Mouse (Mus musculus): ENCODE data around the gene Mta3. TPM values are rescaled to one million over a fixed set of nuclear protein-coding genes. Genes with fewer than 3 reads are reported as not detected.
A peak's percentile ranks its signal among the peaks of the same experiment; 100 is the strongest.

The Mta3 gene
- polyA plus RNA-seq, 1 experiment: 31.3 TPM

DNA sequence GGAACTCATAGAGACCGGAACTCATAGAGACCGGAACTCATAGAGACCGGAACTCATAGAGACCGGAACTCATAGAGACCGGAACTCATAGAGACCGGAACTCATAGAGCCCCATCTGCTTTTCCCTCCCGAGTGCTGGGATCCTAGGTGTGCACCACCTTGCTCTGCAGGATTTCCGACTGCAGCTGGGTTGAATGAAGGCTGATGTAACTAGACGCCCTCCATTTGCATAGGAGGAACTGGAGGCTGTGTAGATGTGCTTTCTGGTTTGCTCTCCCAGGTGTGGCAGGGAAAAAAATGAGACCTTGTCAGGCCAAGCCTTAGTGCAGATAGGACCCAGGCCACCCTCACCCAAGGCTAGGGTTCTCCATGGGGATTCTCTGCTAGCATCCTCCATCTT, 23.1 kb downstream of the Mta3 start:
- H3K4me3 ChIP-seq (ENCODE audit: insufficient read depth, low read depth, low read length): no peak overlapping the region
- no peak overlapping the region for H3K27ac ChIP-seq (replicated peaks; ENCODE audit: low read depth, low read length)
- peaks cover 6% of the 10 kb centered on the region; the same call in 1 of the 2 replicates for H3K4me1 ChIP-seq (ENCODE audit: control insufficient read depth, insufficient read depth, insufficient read length, low read length)

DNA sequence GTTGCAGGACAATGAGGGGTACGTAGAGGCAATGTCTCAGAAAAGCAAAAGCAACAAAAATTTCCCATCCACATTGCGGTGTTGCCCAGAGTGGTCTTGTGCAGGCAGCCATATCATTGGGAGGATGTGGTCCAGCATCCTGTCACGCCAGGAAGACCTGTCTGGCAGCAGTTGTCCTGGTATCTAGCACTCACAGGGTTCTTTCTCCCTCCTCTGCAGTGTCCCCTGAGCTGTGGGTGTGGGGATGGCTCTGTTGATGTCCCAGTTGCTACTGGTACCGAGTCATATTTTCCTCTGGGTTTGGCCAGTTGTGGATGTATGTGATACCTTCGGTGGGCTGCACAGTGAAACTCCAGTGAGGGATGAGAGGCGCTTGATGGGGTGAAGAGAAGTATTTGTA, 24.2 kb downstream of the Mta3 start:
- H3K4me1 ChIP-seq (ENCODE audit: control insufficient read depth, insufficient read depth, insufficient read length, low read length): peaks cover 6% of the 10 kb centered on the region; the same call in 1 of the 2 replicates
- H3K27ac ChIP-seq (replicated peaks; ENCODE audit: low read depth, low read length): no peak overlapping the region
- H3K4me3 ChIP-seq (ENCODE audit: insufficient read depth, low read depth, low read length): no peak overlapping the region

DNA sequence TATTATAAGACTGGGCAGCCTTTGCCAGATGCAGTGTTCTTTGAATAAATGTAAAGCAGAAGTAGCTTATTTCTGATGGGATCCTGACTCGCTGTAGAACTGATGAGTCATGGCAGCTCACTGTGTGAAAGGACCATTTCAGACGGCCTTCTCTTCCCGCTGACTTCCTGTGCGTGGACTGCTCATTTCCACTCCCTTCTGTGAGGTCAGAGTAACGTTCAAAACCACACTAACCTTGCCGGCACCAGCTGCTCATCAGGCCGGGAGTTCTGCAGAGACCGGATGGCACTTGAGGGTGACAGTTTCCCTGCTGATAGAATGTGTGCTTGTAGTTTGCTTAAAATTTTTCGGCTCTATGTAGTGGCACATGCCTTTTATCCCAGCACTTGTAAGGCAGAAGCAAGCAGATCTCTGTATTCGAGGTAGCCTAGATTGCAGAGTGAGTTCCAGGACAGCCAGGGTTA, 26.2 kb downstream of the Mta3 start:
- Histone ChIP-seq H3K27ac (replicated peaks; ENCODE audit: low read depth, low read length) (peak overlapping the region; percentile 77), H3K4me3 (ENCODE audit: insufficient read depth, low read depth, low read length) (peak overlapping the region; percentile 45), H3K4me1 (ENCODE audit: control insufficient read depth, insufficient read depth, insufficient read length, low read length) (peaks cover 6% of the 10 kb centered on the region; the same call in 1 of the 2 replicates)

DNA sequence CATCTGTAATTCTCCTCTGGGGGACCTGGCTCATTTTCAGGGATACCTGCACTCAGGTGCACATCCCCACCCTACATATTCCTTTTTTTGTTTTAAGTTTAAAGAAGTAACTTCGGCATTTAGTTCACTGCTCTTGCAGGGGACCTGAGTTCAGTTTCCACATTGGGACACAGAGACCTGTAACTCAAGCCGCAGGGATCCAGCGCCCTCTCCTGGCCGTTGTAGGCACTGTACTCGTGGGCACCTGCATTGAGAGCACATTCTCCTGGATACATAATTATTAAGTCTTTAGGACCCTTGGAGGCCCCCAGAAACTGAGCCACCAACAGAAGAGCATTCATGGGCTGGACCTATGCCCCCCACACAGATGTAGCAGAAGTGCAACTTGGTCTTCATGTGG, 26.8 kb downstream of the Mta3 start:
- no peak overlapping the region for H3K27ac ChIP-seq (replicated peaks; ENCODE audit: low read depth, low read length)
- H3K4me3 ChIP-seq (ENCODE audit: insufficient read depth, low read depth, low read length): no peak overlapping the region
- H3K4me1 ChIP-seq (ENCODE audit: control insufficient read depth, insufficient read depth, insufficient read length, low read length): peaks cover 6% of the 10 kb centered on the region; the same call in 1 of the 2 replicates

DNA sequence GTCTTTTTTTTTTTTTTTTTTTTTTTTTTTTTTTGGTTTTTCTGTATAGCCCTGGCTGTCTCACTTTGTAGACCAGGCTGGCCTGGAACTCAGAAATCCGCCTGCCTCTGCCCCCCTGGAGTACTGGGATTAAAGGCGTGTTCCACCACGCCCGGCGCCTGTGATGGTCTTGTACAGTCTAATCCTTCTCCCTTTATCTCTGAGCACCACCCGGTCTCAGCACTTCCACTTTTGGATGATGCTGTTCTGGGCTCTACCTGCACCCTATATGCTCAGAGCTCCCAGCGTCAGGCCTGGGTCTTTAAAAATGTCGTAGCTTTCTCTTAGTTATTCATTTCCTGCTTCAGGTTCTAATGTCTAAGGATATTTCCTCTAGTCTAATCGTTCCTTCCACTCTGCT, 30.7 kb downstream of the Mta3 start:
- Histone ChIP-seq H3K4me3 (ENCODE audit: insufficient read depth, low read depth, low read length) (no peak overlapping the region), H3K4me1 (ENCODE audit: control insufficient read depth, insufficient read depth, insufficient read length, low read length) (peaks cover 2% of the 10 kb centered on the region; the same call in 1 of the 2 replicates), H3K27ac (replicated peaks; ENCODE audit: low read depth, low read length) (no peak overlapping the region)

DNA sequence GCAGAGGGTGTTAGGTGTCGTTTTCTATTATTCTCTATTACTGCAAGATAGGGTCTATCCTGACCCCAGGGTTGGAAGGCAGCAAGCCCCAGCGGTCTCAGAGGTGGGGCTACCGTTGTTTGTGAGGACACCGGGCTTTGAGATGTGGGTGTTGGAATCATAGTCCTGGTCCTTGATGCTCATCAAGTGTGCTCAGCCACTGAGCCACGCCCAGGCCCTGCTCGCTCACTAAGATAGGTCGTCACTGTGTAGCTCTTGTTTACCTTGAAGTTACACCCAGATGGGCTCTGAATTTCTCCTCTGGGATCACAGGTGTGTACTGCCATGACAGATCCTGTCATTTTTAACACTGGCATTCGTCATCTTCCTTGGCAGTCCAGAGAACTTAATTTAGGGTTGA, 31.8 kb downstream of the Mta3 start:
- no peak overlapping the region for H3K4me3 ChIP-seq (ENCODE audit: insufficient read depth, low read depth, low read length)
- no peaks in the 10 kb centered on the region for H3K4me1 ChIP-seq (ENCODE audit: control insufficient read depth, insufficient read depth, insufficient read length, low read length)
- H3K27ac ChIP-seq (replicated peaks; ENCODE audit: low read depth, low read length): no peak overlapping the region

DNA sequence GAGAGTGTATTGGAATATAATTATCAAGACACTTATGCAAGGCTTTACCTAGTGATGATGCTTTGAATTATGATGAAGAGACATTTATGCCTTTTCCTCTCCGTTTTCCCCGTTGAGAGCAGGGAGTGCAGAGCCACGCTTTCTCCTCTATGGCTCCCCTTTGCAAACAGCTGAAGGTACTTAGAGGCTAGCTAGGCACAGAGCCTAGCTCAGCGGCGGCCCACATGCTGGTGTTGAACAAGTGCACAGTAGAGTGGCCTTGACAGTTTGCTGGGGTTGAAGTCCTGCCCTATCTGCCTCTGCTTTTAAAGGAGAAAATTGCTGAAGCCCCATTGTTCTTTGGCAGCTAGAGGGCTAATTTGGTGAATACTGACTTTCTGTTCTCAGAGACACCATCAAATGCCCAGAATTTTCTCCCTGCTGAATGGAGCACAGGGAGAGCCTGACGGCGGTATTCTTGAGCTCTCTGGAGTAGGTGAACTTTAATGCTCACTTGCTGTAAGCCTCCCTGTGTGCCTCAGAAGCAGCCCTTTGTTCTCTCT, 34.2 kb downstream of the Mta3 start:
- Histone ChIP-seq H3K4me1 (ENCODE audit: control insufficient read depth, insufficient read depth, insufficient read length, low read length) (no peaks in the 10 kb centered on the region), H3K27ac (replicated peaks; ENCODE audit: low read depth, low read length) (no peak overlapping the region), H3K4me3 (ENCODE audit: insufficient read depth, low read depth, low read length) (no peak overlapping the region)

DNA sequence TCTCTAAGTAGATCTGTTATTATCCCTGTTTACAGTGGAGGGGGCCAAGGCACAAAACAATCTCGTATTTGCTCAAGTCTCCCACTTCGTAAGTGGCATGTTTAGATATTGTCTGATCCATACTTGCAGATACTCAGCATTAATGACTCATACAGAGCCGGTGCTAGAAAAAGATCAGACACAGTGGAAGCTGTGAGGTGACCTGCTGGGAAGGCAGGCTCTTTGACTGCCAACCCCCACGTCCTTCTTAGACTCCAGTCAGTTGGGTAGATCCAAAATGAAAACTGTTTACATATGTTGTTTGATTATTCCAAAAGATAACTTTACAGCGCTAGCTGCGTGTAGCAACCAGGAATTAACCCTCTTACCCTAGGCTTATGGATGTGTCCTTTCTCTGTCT, 35.3 kb downstream of the Mta3 start:
- H3K4me1 ChIP-seq (ENCODE audit: control insufficient read depth, insufficient read depth, insufficient read length, low read length): no peaks in the 10 kb centered on the region
- no peak overlapping the region for H3K4me3 ChIP-seq (ENCODE audit: insufficient read depth, low read depth, low read length)
- no peak overlapping the region for H3K27ac ChIP-seq (replicated peaks; ENCODE audit: low read depth, low read length)

DNA sequence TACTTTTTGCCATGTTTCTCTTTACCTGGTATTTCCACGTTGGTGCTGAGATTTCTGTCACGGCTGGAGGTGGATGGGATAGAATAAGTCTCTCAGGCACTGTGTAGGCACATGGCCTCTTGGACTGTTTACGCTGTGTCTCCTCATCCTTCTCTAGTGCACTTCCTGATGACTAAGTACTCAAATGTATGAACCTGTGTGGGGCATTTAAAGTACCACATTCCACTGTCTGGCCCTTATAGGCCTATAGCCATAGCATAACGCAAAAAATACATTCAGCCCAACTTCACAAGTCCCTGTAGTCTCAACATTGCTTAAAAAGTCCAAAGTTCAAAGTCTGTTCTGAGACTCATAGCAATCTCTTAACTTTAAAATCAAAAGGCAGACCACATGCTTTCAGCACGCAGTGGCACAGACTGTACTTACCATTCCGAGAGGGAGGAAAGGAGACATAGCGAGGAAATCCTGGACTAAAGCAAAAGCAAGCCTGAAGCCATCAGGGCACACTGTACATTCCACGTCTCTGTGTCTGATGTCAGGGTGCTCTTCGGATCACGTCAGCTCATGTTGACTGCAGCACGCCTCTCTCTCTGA, 38.4 kb downstream of the Mta3 start:
- no peak overlapping the region for H3K27ac ChIP-seq (replicated peaks; ENCODE audit: low read depth, low read length)

DNA sequence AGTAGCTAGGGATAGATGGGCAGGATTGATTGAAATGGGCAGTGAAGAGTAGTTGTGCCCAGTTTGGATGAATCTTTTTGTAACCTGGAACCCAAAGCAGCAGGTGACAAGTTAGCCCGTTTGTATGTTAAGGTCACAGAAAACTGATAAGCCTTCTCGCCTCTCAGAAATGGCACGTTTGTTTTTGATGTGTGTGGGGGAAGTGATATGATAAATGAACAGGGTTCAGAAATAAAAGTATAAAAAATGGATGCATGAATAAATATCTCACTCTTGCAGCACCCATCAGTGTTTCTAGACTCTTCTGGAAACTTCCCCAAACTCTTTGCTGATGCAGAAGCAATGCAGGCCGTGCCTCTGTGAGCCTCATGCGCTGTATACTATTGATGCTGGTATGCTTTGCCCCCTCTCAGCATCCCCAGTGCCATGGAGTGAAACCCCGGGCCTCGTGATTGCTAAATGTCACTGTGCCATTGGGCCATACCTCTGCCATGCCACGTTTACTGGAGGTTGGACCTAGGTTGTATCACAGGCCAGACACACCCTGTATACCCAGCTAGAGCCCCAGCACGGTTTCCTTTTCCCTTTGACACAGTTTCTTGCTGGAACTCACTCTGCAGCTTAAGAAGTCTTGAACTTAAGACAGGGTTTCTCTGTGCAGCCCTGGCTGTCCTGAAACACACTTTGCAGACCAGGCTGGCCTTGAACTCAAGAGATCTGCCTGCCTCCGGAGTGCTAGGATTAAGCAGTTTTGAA, 41.6 kb downstream of the Mta3 start:
- Histone ChIP-seq H3K27ac (replicated peaks; ENCODE audit: low read depth, low read length) (no peak overlapping the region), H3K4me3 (ENCODE audit: insufficient read depth, low read depth, low read length) (no peak overlapping the region), H3K4me1 (ENCODE audit: control insufficient read depth, insufficient read depth, insufficient read length, low read length) (0 out of 2 replicates have a peak, but pooled peaks cover 7% of the 10 kb centered on the region)

More for the DNA sequence above, 38.4 kb downstream of the Mta3 start:
- Histone ChIP-seq H3K4me1 (ENCODE audit: control insufficient read depth, insufficient read depth, insufficient read length, low read length) (0 out of 2 replicates have a peak, but pooled peaks cover 7% of the 10 kb centered on the region), H3K4me3 (ENCODE audit: insufficient read depth, low read depth, low read length) (no peak overlapping the region)

DNA sequence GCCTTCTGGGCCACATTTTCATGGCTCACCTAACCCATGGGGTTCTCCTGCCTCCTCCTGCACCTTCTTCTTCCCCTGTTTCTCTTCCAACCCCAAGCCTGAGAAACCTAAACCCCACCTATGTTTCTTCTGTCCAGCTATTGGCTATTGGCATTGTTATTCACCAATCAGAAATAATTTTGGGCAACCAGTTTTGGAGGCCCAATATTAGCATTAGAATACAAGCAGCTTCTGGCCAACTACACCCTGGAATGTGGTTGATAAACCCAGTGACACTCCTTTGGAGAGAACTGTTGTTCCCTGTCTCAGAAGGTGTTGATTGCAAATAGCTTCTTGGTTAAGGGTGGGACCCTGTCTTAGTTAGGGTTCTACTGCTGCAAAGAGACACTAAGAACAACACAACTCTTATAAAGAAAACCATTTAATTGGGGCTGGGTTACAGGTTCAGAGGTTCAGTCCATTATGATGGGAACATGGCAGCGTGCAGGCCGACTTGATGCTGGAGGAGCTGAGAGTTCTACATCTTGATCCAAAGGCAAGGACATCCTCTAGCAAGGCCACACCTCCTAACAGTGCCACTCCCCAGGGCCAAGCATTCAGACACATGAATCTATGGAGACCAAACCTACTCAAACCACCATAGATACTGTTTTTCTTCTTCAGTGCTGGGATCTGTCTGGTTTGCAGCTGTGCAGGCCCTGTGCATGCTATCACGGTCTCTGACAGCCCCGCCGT, 44.4 kb downstream of the Mta3 start:
- Histone ChIP-seq H3K4me3 (ENCODE audit: insufficient read depth, low read depth, low read length) (no peak overlapping the region), H3K4me1 (ENCODE audit: control insufficient read depth, insufficient read depth, insufficient read length, low read length) (0 out of 2 replicates have a peak, but pooled peaks cover 7% of the 10 kb centered on the region), H3K27ac (replicated peaks; ENCODE audit: low read depth, low read length) (no peak overlapping the region)

DNA sequence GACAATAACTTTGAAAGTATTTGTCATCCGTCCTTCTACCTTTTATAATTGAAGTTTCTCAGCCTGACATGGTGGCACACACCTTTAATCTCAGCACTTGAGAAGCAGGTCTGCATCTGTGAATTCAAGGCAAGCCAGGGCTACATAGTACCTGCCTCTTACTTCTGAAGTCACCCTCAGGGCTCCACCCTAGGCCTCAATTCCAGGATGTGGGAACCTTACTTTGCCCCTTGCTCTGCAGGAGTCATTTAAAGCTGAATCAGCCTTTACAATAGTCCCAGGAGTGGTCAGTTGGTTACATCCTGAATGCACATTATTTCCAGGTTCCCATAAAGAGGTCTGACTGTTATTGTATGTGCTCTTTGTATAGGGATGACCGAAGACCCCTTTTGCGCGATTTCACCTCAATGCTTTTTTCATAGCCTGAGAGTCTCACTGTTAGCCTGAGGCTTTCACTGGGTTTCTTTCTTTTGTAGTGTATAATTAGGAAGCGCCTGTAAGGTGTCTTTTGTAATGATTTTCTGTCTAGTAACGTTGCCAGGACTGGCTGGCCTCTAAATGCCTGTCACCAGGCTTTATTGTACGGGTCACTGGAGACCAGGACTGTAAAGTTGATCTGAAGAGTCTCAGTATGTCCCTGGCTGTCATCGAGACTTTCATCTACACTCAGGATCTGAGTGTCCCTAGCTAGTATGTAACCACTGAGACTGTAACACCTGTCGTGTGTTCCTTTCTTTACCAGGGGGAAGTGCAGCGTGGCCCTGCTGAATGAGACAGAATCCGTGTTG, 47.3 kb downstream of the Mta3 start:
- H3K27ac ChIP-seq (replicated peaks; ENCODE audit: low read depth, low read length): no peak overlapping the region
- H3K4me3 ChIP-seq (ENCODE audit: insufficient read depth, low read depth, low read length): no peak overlapping the region
- no peaks in the 10 kb centered on the region for H3K4me1 ChIP-seq (ENCODE audit: control insufficient read depth, insufficient read depth, insufficient read length, low read length)

DNA sequence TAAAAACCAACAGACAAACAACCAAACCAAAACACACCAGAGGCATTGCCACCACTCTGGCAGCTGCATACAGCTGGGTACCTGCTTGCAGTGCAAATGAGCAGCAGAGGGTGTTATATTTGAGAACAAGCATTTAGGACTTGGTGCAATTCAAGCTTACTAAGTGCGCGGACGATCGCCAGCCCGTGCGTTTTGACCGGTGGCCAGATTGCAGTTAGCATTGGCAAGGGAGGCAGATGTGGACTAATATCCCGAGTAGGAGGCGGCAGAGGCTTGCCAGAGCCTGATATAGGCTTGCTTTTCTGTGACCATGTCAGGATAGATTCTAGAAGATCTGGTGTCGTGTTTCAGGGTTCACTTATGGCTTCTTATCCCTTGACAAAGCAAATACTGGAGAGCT, 52.1 kb downstream of the Mta3 start:
- Histone ChIP-seq H3K27ac (replicated peaks; ENCODE audit: low read depth, low read length) (no peak overlapping the region), H3K4me1 (ENCODE audit: control insufficient read depth, insufficient read depth, insufficient read length, low read length) (no peaks in the 10 kb centered on the region), H3K4me3 (ENCODE audit: insufficient read depth, low read depth, low read length) (no peak overlapping the region)

DNA sequence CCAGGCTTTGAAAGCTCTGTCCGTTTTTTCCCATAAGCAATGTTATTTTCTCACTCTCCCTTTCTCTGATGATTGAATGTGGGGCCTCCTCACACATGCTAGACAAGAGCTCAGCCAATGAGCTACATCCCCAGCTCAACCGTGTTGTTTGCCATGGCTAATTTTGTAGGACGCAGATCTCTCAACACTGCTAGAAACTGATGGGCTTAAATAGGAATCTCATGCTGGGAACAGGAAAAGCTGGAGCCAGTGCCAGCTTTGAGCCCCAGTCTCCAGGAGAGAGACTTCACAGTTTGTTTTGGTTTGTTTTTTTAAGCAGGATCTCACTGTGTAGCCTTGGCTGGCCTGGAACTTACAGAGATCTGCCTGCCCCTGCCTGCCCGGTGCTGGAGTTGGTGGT, 53.6 kb downstream of the Mta3 start:
- no peak overlapping the region for H3K4me3 ChIP-seq (ENCODE audit: insufficient read depth, low read depth, low read length)
- H3K4me1 ChIP-seq (ENCODE audit: control insufficient read depth, insufficient read depth, insufficient read length, low read length): no peaks in the 10 kb centered on the region
- H3K27ac ChIP-seq (replicated peaks; ENCODE audit: low read depth, low read length): no peak overlapping the region
